In the genomic region with DNA sequence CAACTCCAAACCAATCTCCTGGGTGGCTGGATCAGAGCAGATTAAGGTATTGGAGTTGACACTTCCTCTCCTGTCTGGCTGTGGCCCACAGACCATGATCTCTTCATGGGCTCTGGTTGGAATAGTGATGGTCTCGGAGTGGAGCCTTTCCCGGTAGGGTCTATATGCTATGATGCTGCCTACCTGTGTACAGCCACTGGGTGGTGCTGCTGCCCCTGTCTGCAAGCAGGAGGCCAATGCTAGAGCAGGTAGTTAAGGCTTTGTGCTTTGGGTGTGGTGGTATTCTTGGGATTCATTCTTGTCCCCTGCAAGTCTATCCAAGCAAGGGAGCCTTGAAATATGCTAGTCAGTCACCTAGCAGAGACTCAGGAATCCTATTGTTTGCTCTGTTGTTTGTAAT, we compare ENCODE assay signal across 9 mouse cellular contexts. TPM values are rescaled to one million over a fixed set of nuclear protein-coding genes. Genes with fewer than 3 reads are reported as not detected.
A peak's percentile ranks its signal among the peaks of the same experiment; 100 is the strongest.
DNase-seq lines count a peak whose midpoint lies in the region; ATAC-seq lines count a peak whose summit lies in the region.
"Had no signal": no experiment of that assay in that cellular context is flagged by ENCODE, and none has a peak within 500 bp of the region (broad histone marks: within the 10 kb centered on the region; RNA-seq: fewer than 3 reads in every experiment).

No protein-coding gene starts in this region.

- no peak overlapping the region for H3K4me2 ChIP-seq in midbrain, embryonic 14.5 days (ENCODE audit: low read length)
- H3K4me2 ChIP-seq in midbrain, embryonic 15.5 days = no peak overlapping the region
- H3K4me2 ChIP-seq in embryonic facial prominence, embryonic 11.5 days (ENCODE audit: low read depth, low read length) = no peak overlapping the region
- H3K4me2 ChIP-seq in kidney, embryonic 14.5 days (replicated peaks; ENCODE audit: low read depth, low read length) = no peak overlapping the region
- no peak overlapping the region for H3K4me2 ChIP-seq in liver, embryonic 12.5 days
- H3K4me2 ChIP-seq: embryonic facial prominence, embryonic 12.5 days had no signal

- no peak overlapping the region for H3K4me3 ChIP-seq in midbrain, embryonic 14.5 days (replicated peaks; ENCODE audit: low read depth, low read length)
- no peak overlapping the region for H3K4me3 ChIP-seq in midbrain, embryonic 15.5 days
- H3K4me3 ChIP-seq in embryonic facial prominence, embryonic 11.5 days (ENCODE audit: low read depth, low read length) = no peak overlapping the region
- no peak overlapping the region for H3K4me3 ChIP-seq in kidney, embryonic 14.5 days (ENCODE audit: low read length)
- no peak overlapping the region for H3K4me3 ChIP-seq in liver, embryonic 12.5 days
- H3K4me3 ChIP-seq: embryonic facial prominence, embryonic 12.5 days had no signal

- H3K27ac ChIP-seq in midbrain, embryonic 14.5 days (replicated peaks; ENCODE audit: low read depth, low read length) = no peak overlapping the region
- H3K27ac ChIP-seq in midbrain, embryonic 15.5 days = no peak overlapping the region
- no peak overlapping the region for H3K27ac ChIP-seq in embryonic facial prominence, embryonic 11.5 days (replicated peaks; ENCODE audit: low read depth, low read length)
- H3K27ac ChIP-seq in kidney, embryonic 14.5 days (ENCODE audit: low read depth, low read length) = no peak overlapping the region
- no peak overlapping the region for H3K27ac ChIP-seq in liver, embryonic 12.5 days
- H3K27ac ChIP-seq: embryonic facial prominence, embryonic 12.5 days had no signal

- no peak for ATAC-seq in midbrain, embryonic 14.5 days (ENCODE audit: low FRiP score, low TSS enrichment)
- ATAC-seq in midbrain, embryonic 15.5 days (replicated peaks) = no peak
- ATAC-seq in embryonic facial prominence, embryonic 11.5 days (replicated peaks; ENCODE audit: insufficient number of reproducible peaks, low FRiP score, low TSS enrichment, low read depth) = no peak
- peak; percentile 79; the same call in 1 of the 2 replicates for ATAC-seq in kidney, embryonic 14.5 days (ENCODE audit: low FRiP score, low TSS enrichment)
- peak; percentile 36; the same call in 1 of the 2 replicates for ATAC-seq in liver, embryonic 12.5 days
- ATAC-seq in erythroid progenitor cell, adult 5-6 weeks (replicated peaks; ENCODE audit: low FRiP score, poor library complexity, severe bottlenecking) = no peak

- no peak overlapping the region for H3K9ac ChIP-seq in midbrain, embryonic 14.5 days (replicated peaks; ENCODE audit: low read length)
- H3K9ac ChIP-seq in midbrain, embryonic 15.5 days = no peak overlapping the region
- no peak overlapping the region for H3K9ac ChIP-seq in embryonic facial prominence, embryonic 11.5 days (replicated peaks; ENCODE audit: low read length)
- no peak overlapping the region for H3K9ac ChIP-seq in kidney, embryonic 14.5 days (ENCODE audit: low read depth, low read length)
- no peak overlapping the region for H3K9ac ChIP-seq in liver, embryonic 12.5 days
- H3K9ac ChIP-seq: embryonic facial prominence, embryonic 12.5 days had no signal

- H3K36me3 ChIP-seq in midbrain, embryonic 14.5 days (ENCODE audit: control insufficient read depth, insufficient read depth, low read length) = no peaks in the 10 kb centered on the region
- H3K36me3 ChIP-seq in midbrain, embryonic 15.5 days (replicated peaks) = no peaks in the 10 kb centered on the region
- H3K36me3 ChIP-seq in embryonic facial prominence, embryonic 11.5 days (replicated peaks; ENCODE audit: control insufficient read depth, insufficient read depth, low read depth, low read length) = no peaks in the 10 kb centered on the region
- H3K36me3 ChIP-seq in kidney, embryonic 14.5 days (ENCODE audit: control insufficient read depth, insufficient read depth, low read length) = no peaks in the 10 kb centered on the region
- no peaks in the 10 kb centered on the region for H3K36me3 ChIP-seq in liver, embryonic 12.5 days
- H3K36me3 ChIP-seq: embryonic facial prominence, embryonic 12.5 days had no signal

- DNase-seq in midbrain, embryonic 14.5 days = peak; percentile 17
- DNase-seq in adipocyte (ENCODE audit: low spot score) = peak; percentile 59
- peak; percentile 30 for DNase-seq in embryonic facial prominence, embryonic 11.5 days (ENCODE audit: low spot score)
- DNase-seq in right cerebral cortex, postnatal 14 days = peak; percentile 68

- H3K27me3 ChIP-seq in midbrain, embryonic 14.5 days (ENCODE audit: control insufficient read depth, insufficient read depth, low read length) = no peaks in the 10 kb centered on the region
- no peaks in the 10 kb centered on the region for H3K27me3 ChIP-seq in midbrain, embryonic 15.5 days (replicated peaks)
- H3K27me3 ChIP-seq in embryonic facial prominence, embryonic 11.5 days (ENCODE audit: control insufficient read depth, insufficient read depth, low read length) = no peaks in the 10 kb centered on the region
- no peaks in the 10 kb centered on the region for H3K27me3 ChIP-seq in kidney, embryonic 14.5 days (ENCODE audit: control insufficient read depth, insufficient read depth, low read length)
- H3K27me3 ChIP-seq in liver, embryonic 12.5 days (replicated peaks) = no peaks in the 10 kb centered on the region
- H3K27me3 ChIP-seq: embryonic facial prominence, embryonic 12.5 days had no signal

- no peaks in the 10 kb centered on the region for H3K4me1 ChIP-seq in midbrain, embryonic 14.5 days (ENCODE audit: control insufficient read depth, insufficient read depth, low read length)
- H3K4me1 ChIP-seq in midbrain, embryonic 15.5 days = no peaks in the 10 kb centered on the region
- no peaks in the 10 kb centered on the region for H3K4me1 ChIP-seq in embryonic facial prominence, embryonic 11.5 days (ENCODE audit: control insufficient read depth, insufficient read depth, low read length)
- no peaks in the 10 kb centered on the region for H3K4me1 ChIP-seq in kidney, embryonic 14.5 days (ENCODE audit: control insufficient read depth, insufficient read depth, low read length)
- 0 out of 2 replicates have a peak, but pooled peaks cover 5% of the 10 kb centered on the region for H3K4me1 ChIP-seq in liver, embryonic 12.5 days
- H3K4me1 ChIP-seq: embryonic facial prominence, embryonic 12.5 days had no signal

- H3K9me3 ChIP-seq in midbrain, embryonic 14.5 days (ENCODE audit: control insufficient read depth, low read length) = no peaks in the 10 kb centered on the region
- H3K9me3 ChIP-seq in midbrain, embryonic 15.5 days = no peaks in the 10 kb centered on the region
- no peaks in the 10 kb centered on the region for H3K9me3 ChIP-seq in embryonic facial prominence, embryonic 11.5 days (replicated peaks; ENCODE audit: control insufficient read depth, low read length)
- H3K9me3 ChIP-seq in kidney, embryonic 14.5 days (ENCODE audit: control insufficient read depth, low read length) = no peaks in the 10 kb centered on the region
- no peaks in the 10 kb centered on the region for H3K9me3 ChIP-seq in liver, embryonic 12.5 days (replicated peaks)
- H3K9me3 ChIP-seq: embryonic facial prominence, embryonic 12.5 days had no signal

- 50% methylated on average over 2 of the region's 2 CpGs for WGBS in midbrain, embryonic 14.5 days
- 48% methylated on average over 2 of the region's 2 CpGs for WGBS in midbrain, embryonic 15.5 days
- 53% methylated on average over 2 of the region's 2 CpGs for WGBS in embryonic facial prominence, embryonic 11.5 days
- 42% methylated on average over 2 of the region's 2 CpGs for WGBS in kidney, embryonic 14.5 days
- WGBS in liver, embryonic 12.5 days (ENCODE audit: insufficient replicate concordance) = 24% methylated on average over 2 of the region's 2 CpGs

RNA-seq across cellular contexts. Expression of a gene that starts 0.7 kb away (rescaled TPM):
- polyA plus RNA-seq in midbrain, embryonic 14.5 days (2014; fragmentation: Nextera tagmentation; extraction: Ambion mirVana) = 0.15 and 0.30 TPM in 2 replicates
- 0.54 and 1.1 TPM in 2 replicates for polyA plus RNA-seq in midbrain, embryonic 15.5 days (2015; fragmentation: Nextera tagmentation; extraction: Ambion mirVana)
- polyA plus RNA-seq in embryonic facial prominence, embryonic 11.5 days (2014; fragmentation: Nextera tagmentation; extraction: Ambion mirVana) = 0.97 and 1.1 TPM in 2 replicates
- 0.29 and 0.49 TPM in 2 replicates for polyA plus RNA-seq in kidney, embryonic 14.5 days (2014; fragmentation: Nextera tagmentation; extraction: Ambion mirVana)
- polyA plus RNA-seq in liver, embryonic 12.5 days (2016; fragmentation: Nextera tagmentation; extraction: Ambion mirVana) = 0.04 and 0.25 TPM in 2 replicates
- 13.0 TPM in 1 of 2 replicates, not detected in the other for total RNA-seq in erythroid progenitor cell, adult 5-6 weeks (2015; ENCODE audit: low replicate concordance)
- 1.3 TPM in 1 of 2 replicates, not detected in the other for total RNA-seq in erythroid progenitor cell, adult 5-6 weeks (2017; ENCODE audit: low replicate concordance)

RNA-seq across cellular contexts. Expression of a gene that starts 6.7 kb away (rescaled TPM):
- 0.32 and 1.4 TPM in 2 replicates for polyA plus RNA-seq in midbrain, embryonic 14.5 days (2014; fragmentation: Nextera tagmentation; extraction: Ambion mirVana)
- polyA plus RNA-seq in midbrain, embryonic 15.5 days (2015; fragmentation: Nextera tagmentation; extraction: Ambion mirVana) = 0.85 and 1.6 TPM in 2 replicates
- polyA plus RNA-seq in embryonic facial prominence, embryonic 11.5 days (2014; fragmentation: Nextera tagmentation; extraction: Ambion mirVana) = 1.5 and 1.7 TPM in 2 replicates
- polyA plus RNA-seq in kidney, embryonic 14.5 days (2014; fragmentation: Nextera tagmentation; extraction: Ambion mirVana) = 0.50 and 1.6 TPM in 2 replicates
- 7.0 and 8.6 TPM in 2 replicates for polyA plus RNA-seq in liver, embryonic 12.5 days (2016; fragmentation: Nextera tagmentation; extraction: Ambion mirVana)
- total RNA-seq in erythroid progenitor cell, adult 5-6 weeks (2015; ENCODE audit: low replicate concordance) = 13.0 and 59.9 TPM in 2 replicates
- total RNA-seq in erythroid progenitor cell, adult 5-6 weeks (2017; ENCODE audit: low replicate concordance) = 6.7 and 8.6 TPM in 2 replicates

RNA-seq across cellular contexts. Expression of a gene that starts 40.3 kb away (rescaled TPM):
- 10.4 and 15.4 TPM in 2 replicates for polyA plus RNA-seq in midbrain, embryonic 14.5 days (2014; fragmentation: Nextera tagmentation; extraction: Ambion mirVana)
- polyA plus RNA-seq in midbrain, embryonic 15.5 days (2015; fragmentation: Nextera tagmentation; extraction: Ambion mirVana) = 11.4 and 12.8 TPM in 2 replicates
- 17.6 and 18.0 TPM in 2 replicates for polyA plus RNA-seq in embryonic facial prominence, embryonic 11.5 days (2014; fragmentation: Nextera tagmentation; extraction: Ambion mirVana)
- 13.1 and 16.0 TPM in 2 replicates for polyA plus RNA-seq in kidney, embryonic 14.5 days (2014; fragmentation: Nextera tagmentation; extraction: Ambion mirVana)
- 6.9 and 7.7 TPM in 2 replicates for polyA plus RNA-seq in liver, embryonic 12.5 days (2016; fragmentation: Nextera tagmentation; extraction: Ambion mirVana)
- total RNA-seq in erythroid progenitor cell, adult 5-6 weeks (2015; ENCODE audit: low replicate concordance) = 0.36 and 1.7 TPM in 2 replicates
- total RNA-seq in erythroid progenitor cell, adult 5-6 weeks (2017; ENCODE audit: low replicate concordance) = 0.77 and 4.3 TPM in 2 replicates

RNA-seq across cellular contexts. Expression of a gene that starts 55.3 kb away (rescaled TPM):
- 0.53 and 0.92 TPM in 2 replicates for polyA plus RNA-seq in midbrain, embryonic 14.5 days (2014; fragmentation: Nextera tagmentation; extraction: Ambion mirVana)
- polyA plus RNA-seq in midbrain, embryonic 15.5 days (2015; fragmentation: Nextera tagmentation; extraction: Ambion mirVana) = 0.74 and 0.81 TPM in 2 replicates
- 15.4 and 16.1 TPM in 2 replicates for polyA plus RNA-seq in embryonic facial prominence, embryonic 11.5 days (2014; fragmentation: Nextera tagmentation; extraction: Ambion mirVana)
- polyA plus RNA-seq in kidney, embryonic 14.5 days (2014; fragmentation: Nextera tagmentation; extraction: Ambion mirVana) = 7.4 and 16.1 TPM in 2 replicates
- polyA plus RNA-seq in liver, embryonic 12.5 days (2016; fragmentation: Nextera tagmentation; extraction: Ambion mirVana) = 2.6 and 2.8 TPM in 2 replicates
- not detected in 2 replicates for total RNA-seq in erythroid progenitor cell, adult 5-6 weeks (2015; ENCODE audit: low replicate concordance)
- total RNA-seq in erythroid progenitor cell, adult 5-6 weeks (2017; ENCODE audit: low replicate concordance) = 0.26 TPM in 1 of 2 replicates, not detected in the other

RNA-seq across cellular contexts. Expression of a gene that starts 55.7 kb away (rescaled TPM):
- polyA plus RNA-seq in midbrain, embryonic 14.5 days (2014; fragmentation: Nextera tagmentation; extraction: Ambion mirVana) = 0.22 TPM in 1 of 2 replicates, not detected in the other
- polyA plus RNA-seq in midbrain, embryonic 15.5 days (2015; fragmentation: Nextera tagmentation; extraction: Ambion mirVana) = 0.41 TPM in 1 of 2 replicates, not detected in the other
- 0.46 TPM in 1 of 2 replicates, not detected in the other for polyA plus RNA-seq in embryonic facial prominence, embryonic 11.5 days (2014; fragmentation: Nextera tagmentation; extraction: Ambion mirVana)
- polyA plus RNA-seq in kidney, embryonic 14.5 days (2014; fragmentation: Nextera tagmentation; extraction: Ambion mirVana) = 0.46 and 1.6 TPM in 2 replicates
- 0.89 and 1.2 TPM in 2 replicates for polyA plus RNA-seq in liver, embryonic 12.5 days (2016; fragmentation: Nextera tagmentation; extraction: Ambion mirVana)
- total RNA-seq in erythroid progenitor cell, adult 5-6 weeks (2015; ENCODE audit: low replicate concordance) = 23.8 and 24.7 TPM in 2 replicates
- total RNA-seq in erythroid progenitor cell, adult 5-6 weeks (2017; ENCODE audit: low replicate concordance) = 7.7 and 8.5 TPM in 2 replicates

Comparison
In these comparisons a context has a peak if more than half of its experiments do, and no peak if none do; other contexts are left out.
1. ATAC-seq: peak in kidney, embryonic 14.5 days (single experiment) and liver, embryonic 12.5 days (single experiment); none in midbrain, embryonic 14.5 days (single experiment), midbrain, embryonic 15.5 days (single experiment), embryonic facial prominence, embryonic 11.5 days (single experiment) and erythroid progenitor cell, adult 5-6 weeks (single experiment).
2. DNase-seq: peak in every context shown above with its lines; median percentile 68 in right cerebral cortex, postnatal 14 days; 59 in adipocyte; 30 in embryonic facial prominence, embryonic 11.5 days; 17 in midbrain, embryonic 14.5 days.